Comparison of ENCODE assay signal across 14 mouse cellular contexts in the genomic region with DNA sequence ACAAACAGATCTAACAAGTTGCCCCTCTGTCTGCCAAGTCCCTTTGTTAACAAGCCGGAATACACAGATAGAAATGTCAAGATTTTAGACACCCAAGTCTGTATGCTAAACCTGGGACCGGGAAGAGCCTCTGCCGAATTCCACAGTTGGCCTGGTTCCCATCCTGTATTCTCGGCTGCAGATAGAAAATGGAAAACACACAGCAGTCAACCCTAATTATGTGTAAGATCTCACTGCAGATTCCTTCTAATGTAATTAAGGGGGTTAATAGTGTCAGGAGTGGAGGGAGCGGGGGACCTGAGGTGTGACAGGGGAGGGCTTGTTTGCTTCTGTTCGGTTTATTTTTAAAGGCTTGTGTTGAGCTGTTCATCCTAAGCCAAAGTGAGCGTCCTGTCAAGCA.
"Had no signal": no experiment of that assay in that cellular context is flagged by ENCODE, and none has a peak within 500 bp of the region (broad histone marks: within the 10 kb centered on the region; RNA-seq: fewer than 3 reads in every experiment).

No protein-coding gene starts in this region.

- H3K4me2 ChIP-seq: limb, embryonic 13.5 days; neural tube, embryonic 15.5 days had no signal

- H3K4me3 ChIP-seq: layer of hippocampus, adult 2 months; limb, embryonic 13.5 days; midbrain, embryonic 10.5 days; myocyte; neural tube, embryonic 15.5 days had no signal

- H3K9me3 ChIP-seq: limb, embryonic 13.5 days; midbrain, embryonic 10.5 days; neural tube, embryonic 15.5 days had no signal

- H3K9ac ChIP-seq: limb, embryonic 13.5 days; liver, embryonic 14.5 days; neural tube, embryonic 15.5 days had no signal

- H3K36me3 ChIP-seq: limb, embryonic 13.5 days; neural tube, embryonic 15.5 days had no signal

- ATAC-seq: lung, postnatal 0 days had no signal

- H3K27ac ChIP-seq: layer of hippocampus, adult 2 months; limb, embryonic 13.5 days; liver, embryonic 14.5 days; midbrain, embryonic 10.5 days; neural tube, embryonic 15.5 days had no signal

- DNase-seq: kidney, adult 18-20 months; kidney, postnatal 10 days; kidney, postnatal 4 days; lung, adult 18-20 months; lung, postnatal 4 days; midbrain, embryonic 14.5 days; right cerebral cortex, postnatal 4 days had no signal

- H3K27me3 ChIP-seq: limb, embryonic 13.5 days; neural tube, embryonic 15.5 days had no signal
